In genomic region chr14:118842353-118842752, GRCm38 (mm10) we compare ENCODE assay signal across 22 mouse cellular contexts. TPM values are rescaled to one million over a fixed set of nuclear protein-coding genes. Genes with fewer than 3 reads are reported as not detected.
"Had no signal": no experiment of that assay in that cellular context is flagged by ENCODE, and none has a peak within 500 bp of the region (broad histone marks: within the 10 kb centered on the region; RNA-seq: fewer than 3 reads in every experiment).

No protein-coding gene starts in this region.

- H3K4me1 ChIP-seq: heart, embryonic 13.5 days; heart, embryonic 15.5 days; hindbrain, embryonic 13.5 days; hindbrain, embryonic 15.5 days had no signal

- H3K36me3 ChIP-seq: heart, embryonic 13.5 days; heart, embryonic 15.5 days; hindbrain, embryonic 13.5 days; hindbrain, embryonic 15.5 days; liver, embryonic 13.5 days had no signal

- ATAC-seq: hindbrain, postnatal 0 days had no signal

- H3K27me3 ChIP-seq: hindbrain, embryonic 13.5 days; hindbrain, embryonic 15.5 days had no signal

- H3K9ac ChIP-seq: heart, embryonic 13.5 days; heart, embryonic 15.5 days; hindbrain, embryonic 13.5 days; hindbrain, embryonic 15.5 days; liver, embryonic 13.5 days had no signal

- DNase-seq: gastrocnemius, adult 2 months; gastrocnemius, postnatal 10 days; gastrocnemius, postnatal 25 days; heart, adult 11 months; heart, adult 2 months; heart, postnatal 14 days; heart, postnatal 36 days; kidney, adult 18-20 months; kidney, adult 8-10 months; kidney, postnatal 10 days; kidney, postnatal 4 days; liver; liver, embryonic 13.5 days had no signal

- H3K4me3 ChIP-seq: gastrocnemius, adult 2 months; heart, adult 2 months; heart, embryonic 13.5 days; heart, embryonic 15.5 days; hindbrain, embryonic 13.5 days; hindbrain, embryonic 15.5 days; layer of hippocampus, adult 2 months; left cerebral cortex, adult 2 months; liver, embryonic 13.5 days had no signal

- H3K9me3 ChIP-seq: heart, embryonic 13.5 days; heart, embryonic 15.5 days; hindbrain, embryonic 13.5 days; hindbrain, embryonic 15.5 days; liver, embryonic 13.5 days had no signal

- H3K4me2 ChIP-seq: heart, embryonic 11.5 days; heart, embryonic 13.5 days; heart, embryonic 15.5 days; hindbrain, embryonic 13.5 days; hindbrain, embryonic 15.5 days; liver, embryonic 11.5 days; liver, embryonic 13.5 days had no signal

- H3K27ac ChIP-seq: gastrocnemius, adult 2 months; heart, adult 2 months; heart, embryonic 13.5 days; heart, embryonic 15.5 days; hindbrain, embryonic 13.5 days; hindbrain, embryonic 15.5 days; hindbrain, postnatal 0 days; layer of hippocampus, adult 2 months; left cerebral cortex, adult 2 months; liver, embryonic 13.5 days had no signal

RNA-seq across cellular contexts. Expression of gene Cldn10, which starts 54.6 kb away (rescaled TPM):
- total RNA-seq: gastrocnemius, adult 2 months; gastrocnemius, postnatal 25 days had no signal
